Mouse (Mus musculus) T-helper 1 cell (primary cell): Measurements from ENCODE around the gene Spag6.

Source experiments
- in situ Hi-C: fragments of 300-600 bp; cut with MboI, MseI; formaldehyde crosslinking; loops from one replicate; pipeline ENCODE4 v1.15.1; 2025; ENCODE audit warnings: high pct_unique_total_duplicates

Spag6 gene

GRCm38 (mm10) chr2:18687671-18688170 lies 6.1 kb upstream of the Spag6 start:
- in situ Hi-C loops = loop anchor here (10.0 kb wide), 1 partner anchor 663 kb away; no protein-coding TSS in a partner anchor

- in situ Hi-C loops = loop anchor here (10.0 kb wide), 1 partner anchor 663 kb away; no protein-coding TSS in a partner anchor
Observed at GRCm38 (mm10) chr2:18688286-18688685, 5.5 kb upstream of the Spag6 start.

- in situ Hi-C loops = loop anchor here (10.0 kb wide), 1 partner anchor 664 kb away; no protein-coding TSS in a partner anchor
Observed at GRCm38 (mm10) chr2:18688708-18689063, 5.1 kb upstream of the Spag6 start.

- in situ Hi-C loops = loop anchor here (10.0 kb wide), 1 partner anchor 664 kb away; no protein-coding TSS in a partner anchor
Observed at GRCm38 (mm10) chr2:18689064-18689921, 4.5 kb upstream of the Spag6 start.

GRCm38 (mm10) chr2:18690055-18690691 lies 3.7 kb upstream of the Spag6 start:
- in situ Hi-C loops = no loop called here

- in situ Hi-C loops = no loop called here
Observed at GRCm38 (mm10) chr2:18690756-18691155, 3.1 kb upstream of the Spag6 start.

GRCm38 (mm10) chr2:18692031-18692430 lies 1.8 kb upstream of the Spag6 start:
- in situ Hi-C loops = no loop called here

- in situ Hi-C loops = no loop called here
Observed at GRCm38 (mm10) chr2:18692548-18692947, 1.3 kb upstream of the Spag6 start.

- in situ Hi-C loops = no loop called here
Observed at GRCm38 (mm10) chr2:18693491-18693870, 351 bp upstream of the Spag6 start.

- in situ Hi-C loops = no loop called here
Observed at GRCm38 (mm10) chr2:18694611-18694950, 749 bp downstream of the Spag6 start.

- in situ Hi-C loops = no loop called here
Observed at GRCm38 (mm10) chr2:18695163-18695562, 1.3 kb downstream of the Spag6 start.

GRCm38 (mm10) chr2:18695629-18696150 lies 1.9 kb downstream of the Spag6 start:
- in situ Hi-C loops = no loop called here

- in situ Hi-C loops = no loop called here
Observed at GRCm38 (mm10) chr2:18697591-18698244, 3.9 kb downstream of the Spag6 start.

GRCm38 (mm10) chr2:18698663-18699385 lies 5.0 kb downstream of the Spag6 start:
- in situ Hi-C loops = no loop called here

GRCm38 (mm10) chr2:18699401-18699990 lies 5.7 kb downstream of the Spag6 start:
- in situ Hi-C loops = no loop called here

- in situ Hi-C loops = no loop called here
Observed at GRCm38 (mm10) chr2:18710356-18710755, 16.5 kb downstream of the Spag6 start.

GRCm38 (mm10) chr2:18713071-18713470 lies 19.2 kb downstream of the Spag6 start:
- in situ Hi-C loops = no loop called here

- in situ Hi-C loops = no loop called here
Observed at GRCm38 (mm10) chr2:18714337-18714736, 20.5 kb downstream of the Spag6 start.

GRCm38 (mm10) chr2:18718521-18718920 lies 24.7 kb downstream of the Spag6 start:
- in situ Hi-C loops = no loop called here

- in situ Hi-C loops = no loop called here
Observed at GRCm38 (mm10) chr2:18722208-18722830, 28.5 kb downstream of the Spag6 start.
